Mouse (Mus musculus) testis, adult 10 weeks (tissue): ENCODE results near the gene Hace1. TPM values are rescaled to one million over a fixed set of nuclear protein-coding genes. Genes with fewer than 3 reads are reported as not detected.

Experiments used
- polyA plus RNA-seq: library from polyadenylated mRNA; stranded (reverse); fragments of 350-450 nt; fragmentation: Illumina TruSeq; extraction: RNeasy Lipid Tissue Mini Kit (QIAGEN cat#74804); gene quantifications from one replicate; pipeline ENCODE4 v1.2.3, GENCODE M21; 2014; ENCODE audit warnings: low read depth, low replicate concordance

Hace1 gene
- 26.3 TPM for polyA plus RNA-seq

GRCm38 (mm10) chr10:45577731-45578297 is at the start of gene Hace1:
TSS of gene Hace1 (plus strand) at chr10:45577829.

Other genes starting within 250 kb of the Hace1 start
- 0.31 TPM for gene Bves, start 242.1 kb upstream of the Hace1 start, polyA plus RNA-seq
- gene Lin28b, start 91.4 kb upstream of the Hace1 start, polyA plus RNA-seq, result 10.9 TPM